12 mouse cellular contexts compared by ENCODE assay signal in genomic region chr1:106818323-106818722, GRCm38 (mm10). TPM values are rescaled to one million over a fixed set of nuclear protein-coding genes. Genes with fewer than 3 reads are reported as not detected.
DNase-seq lines count a peak whose midpoint lies in the region; ATAC-seq lines count a peak whose summit lies in the region.
"Had no signal": no experiment of that assay in that cellular context is flagged by ENCODE, and none has a peak within 500 bp of the region (broad histone marks: within the 10 kb centered on the region; RNA-seq: fewer than 3 reads in every experiment).

No protein-coding gene starts in this region.

- no peaks in the 10 kb centered on the region for H3K4me1 ChIP-seq in intestine, embryonic 16.5 days (ENCODE audit: control insufficient read depth, insufficient read depth, low read length)
- no peaks in the 10 kb centered on the region for H3K4me1 ChIP-seq in intestine, embryonic 15.5 days (replicated peaks)
- H3K4me1 ChIP-seq: neural tube, embryonic 13.5 days had no signal

- no peak overlapping the region for H3K9ac ChIP-seq in intestine, embryonic 16.5 days (ENCODE audit: low read depth, low read length)
- no peak overlapping the region for H3K9ac ChIP-seq in intestine, embryonic 15.5 days
- H3K9ac ChIP-seq: neural tube, embryonic 13.5 days had no signal

- H3K36me3 ChIP-seq in intestine, embryonic 16.5 days (ENCODE audit: control insufficient read depth, insufficient read depth, low read length), result no peaks in the 10 kb centered on the region
- H3K36me3 ChIP-seq in intestine, embryonic 15.5 days, result no peaks in the 10 kb centered on the region
- H3K36me3 ChIP-seq: neural tube, embryonic 13.5 days had no signal

- WGBS in intestine, embryonic 16.5 days, result 23% methylated on average over 4 of the region's 4 CpGs
- WGBS in intestine, embryonic 15.5 days, result 12% methylated on average over 4 of the region's 4 CpGs

- no peaks in the 10 kb centered on the region for H3K27me3 ChIP-seq in intestine, embryonic 16.5 days (replicated peaks; ENCODE audit: control insufficient read depth, insufficient read depth, low read length)
- no peaks in the 10 kb centered on the region for H3K27me3 ChIP-seq in intestine, embryonic 15.5 days (replicated peaks)
- H3K27me3 ChIP-seq: neural tube, embryonic 13.5 days had no signal

- no peak overlapping the region for H3K27ac ChIP-seq in intestine, embryonic 16.5 days (ENCODE audit: low read length)
- no peak overlapping the region for H3K27ac ChIP-seq in intestine, embryonic 15.5 days
- H3K27ac ChIP-seq: neural tube, embryonic 13.5 days had no signal

- peak; percentile 50; the same call in 1 of the 2 replicates for ATAC-seq in intestine, embryonic 16.5 days
- no peak for ATAC-seq in intestine, embryonic 15.5 days

- no peak overlapping the region for H3K4me3 ChIP-seq in intestine, embryonic 16.5 days (ENCODE audit: low read length)
- no peak overlapping the region for H3K4me3 ChIP-seq in intestine, embryonic 15.5 days (replicated peaks)
- H3K4me3 ChIP-seq: neural tube, embryonic 13.5 days had no signal

- peak; percentile 78 for DNase-seq in CD4-positive, CD25-positive, alpha-beta regulatory T cell, adult 2 months (ENCODE audit: low read depth, low spot score)
- DNase-seq in MN1 (ENCODE audit: low spot score), result peak; percentile 62
- peak; percentile 78 for DNase-seq in induced T-regulatory cell, adult 2 months (ENCODE audit: low read depth)
- no peak for DNase-seq in gastrocnemius, postnatal 25 days
- DNase-seq in layer of hippocampus, postnatal 36 days, result no peak
- no peak for DNase-seq in kidney, adult 8-10 months
- DNase-seq: thymus, postnatal 4 days had no signal

- H3K9me3 ChIP-seq in intestine, embryonic 16.5 days (ENCODE audit: control insufficient read depth, low read length), result no peaks in the 10 kb centered on the region
- H3K9me3 ChIP-seq in intestine, embryonic 15.5 days, result no peaks in the 10 kb centered on the region
- H3K9me3 ChIP-seq: neural tube, embryonic 13.5 days had no signal

- no peak overlapping the region for H3K4me2 ChIP-seq in intestine, embryonic 16.5 days (ENCODE audit: low read depth, low read length)
- no peak overlapping the region for H3K4me2 ChIP-seq in intestine, embryonic 15.5 days (replicated peaks)
- H3K4me2 ChIP-seq: neural tube, embryonic 13.5 days had no signal

RNA-seq across cellular contexts. Expression of gene Vps4b, which starts 21.8 kb away (rescaled TPM):
- polyA plus RNA-seq in intestine, embryonic 16.5 days (2015; fragmentation: Nextera tagmentation; extraction: Ambion mirVana), result 68.9 and 78.2 TPM in 2 replicates
- polyA plus RNA-seq in intestine, embryonic 15.5 days (2015; fragmentation: Nextera tagmentation; extraction: Ambion mirVana), result 66.5 and 82.2 TPM in 2 replicates
- 10 to 100 TPM; 16.7 to 20.1 TPM for total RNA-seq in gastrocnemius, postnatal 25 days (2021)
- total RNA-seq in layer of hippocampus, postnatal 36 days (2021), result 10 to 100 TPM; 60.8 to 61.6 TPM

RNA-seq across cellular contexts. Expression of gene Serpinb5, which starts 42.6 kb away (rescaled TPM):
- 0.13 and 0.26 TPM in 2 replicates for polyA plus RNA-seq in intestine, embryonic 16.5 days (2015; fragmentation: Nextera tagmentation; extraction: Ambion mirVana)
- polyA plus RNA-seq in intestine, embryonic 15.5 days (2015; fragmentation: Nextera tagmentation; extraction: Ambion mirVana), result 0.09 and 0.14 TPM in 2 replicates
- total RNA-seq in gastrocnemius, postnatal 25 days (2021), result not detected
- not detected for total RNA-seq in layer of hippocampus, postnatal 36 days (2021)
- total RNA-seq: heart, adult 18-20 months; layer of hippocampus, postnatal 14 days had no signal
- polyA plus RNA-seq: neural tube, embryonic 13.5 days had no signal

RNA-seq across cellular contexts. Expression of gene Kdsr, which starts 58.8 kb away (rescaled TPM):
- polyA plus RNA-seq in intestine, embryonic 16.5 days (2015; fragmentation: Nextera tagmentation; extraction: Ambion mirVana), result 14.9 and 17.1 TPM in 2 replicates
- 13.2 and 14.9 TPM in 2 replicates for polyA plus RNA-seq in intestine, embryonic 15.5 days (2015; fragmentation: Nextera tagmentation; extraction: Ambion mirVana)
- total RNA-seq in gastrocnemius, postnatal 25 days (2021), result 1 to 10 TPM; 3.7 to 4.8 TPM
- total RNA-seq in layer of hippocampus, postnatal 36 days (2021), result 10 to 100 TPM; 23.6 to 23.9 TPM

Comparison
In these comparisons a context has a peak if more than half of its experiments do, and no peak if none do; other contexts are left out.
1. DNase-seq: peak in CD4-positive, CD25-positive, alpha-beta regulatory T cell, adult 2 months (single experiment), MN1 (single experiment) and induced T-regulatory cell, adult 2 months (single experiment); none in gastrocnemius, postnatal 25 days (single experiment), layer of hippocampus, postnatal 36 days (0 of 2) and kidney, adult 8-10 months (0 of 2).
2. RNA of gene Kdsr, which starts 58.8 kb away (total RNA-seq): 23.6 to 23.9 TPM in layer of hippocampus, postnatal 36 days; 3.7 to 4.8 TPM in gastrocnemius, postnatal 25 days; every median in the first group is over 4 times any median in the second.